In the genomic region with DNA sequence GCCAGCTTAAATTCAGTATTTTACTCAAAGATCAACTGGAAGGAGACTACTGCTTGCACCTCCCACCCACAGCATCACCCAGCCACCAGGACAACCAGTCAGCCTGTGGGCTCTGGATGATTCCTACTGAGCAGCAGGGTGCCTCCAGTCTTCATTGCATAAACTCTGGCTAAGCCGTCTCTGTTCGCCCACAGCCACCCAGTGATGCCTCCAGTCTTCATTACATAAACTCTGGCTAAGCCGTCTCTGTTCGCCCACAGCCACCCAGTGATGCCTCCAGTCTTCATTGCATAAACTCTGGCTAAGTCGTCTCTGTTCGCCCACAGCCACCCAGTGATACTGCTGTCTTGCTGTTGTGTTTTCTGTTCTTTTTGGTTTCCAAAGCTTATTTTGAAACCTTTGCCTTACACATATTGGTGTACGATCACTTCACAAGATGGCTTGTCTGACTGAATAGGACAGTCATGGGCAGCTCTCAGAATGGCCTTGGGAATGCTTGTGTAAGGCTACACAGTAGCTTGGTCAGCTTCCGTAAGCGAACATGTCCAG, we compare ENCODE assay signal across 16 mouse cellular contexts.
DNase-seq lines count a peak whose midpoint lies in the region.
"Had no signal": no experiment of that assay in that cellular context is flagged by ENCODE, and none has a peak within 500 bp of the region (broad histone marks: within the 10 kb centered on the region; RNA-seq: fewer than 3 reads in every experiment).

No protein-coding gene starts in this region.

- peak; percentile 61 to 75 for DNase-seq in frontal cortex, adult 2 months (ENCODE audit: extremely low spot score in 1 of 2, low spot score in 1 of 2)
- no peak for DNase-seq in frontal cortex, postnatal 10 days (ENCODE audit: low spot score in 2 of 2)
- peak; percentile 53 to 75 for DNase-seq in left cerebral cortex, adult 18-20 months (ENCODE audit: low spot score in 2 of 2)
- DNase-seq in left cerebral cortex, postnatal 10 days (ENCODE audit: extremely low spot score in 1 of 2, low spot score in 2 of 2): no peak
- peak; percentile 89 for DNase-seq in brain, adult 2 months (ENCODE audit: low read depth, low spot score)
- DNase-seq in layer of hippocampus, postnatal 36 days: peak; percentile 32 to 33
- DNase-seq in urinary bladder, postnatal 10 days (ENCODE audit: low spot score): no peak
- no peak for DNase-seq in lung, postnatal 25 days (ENCODE audit: low spot score)
- DNase-seq: cerebellum, adult 11 months; cerebellum, postnatal 36 days; gastrocnemius, postnatal 14 days; heart, postnatal 10 days; kidney, adult 11 months; lung, adult 18-20 months; lung, postnatal 36 days; thymus, postnatal 4 days had no signal

- intact Hi-C loops in left cerebral cortex, postnatal 10 days (cut with DNase I): no loop called here

Comparison
In these comparisons a context has a peak if more than half of its experiments do, and no peak if none do; other contexts are left out.
1. DNase-seq: peak in frontal cortex, adult 2 months (2 of 2), left cerebral cortex, adult 18-20 months (2 of 2), brain, adult 2 months (single experiment) and layer of hippocampus, postnatal 36 days (2 of 2); none in frontal cortex, postnatal 10 days (0 of 2), left cerebral cortex, postnatal 10 days (0 of 2), urinary bladder, postnatal 10 days (single experiment) and lung, postnatal 25 days (single experiment).